ENCODE assay signal across 10 mouse cellular contexts in the genomic region with DNA sequence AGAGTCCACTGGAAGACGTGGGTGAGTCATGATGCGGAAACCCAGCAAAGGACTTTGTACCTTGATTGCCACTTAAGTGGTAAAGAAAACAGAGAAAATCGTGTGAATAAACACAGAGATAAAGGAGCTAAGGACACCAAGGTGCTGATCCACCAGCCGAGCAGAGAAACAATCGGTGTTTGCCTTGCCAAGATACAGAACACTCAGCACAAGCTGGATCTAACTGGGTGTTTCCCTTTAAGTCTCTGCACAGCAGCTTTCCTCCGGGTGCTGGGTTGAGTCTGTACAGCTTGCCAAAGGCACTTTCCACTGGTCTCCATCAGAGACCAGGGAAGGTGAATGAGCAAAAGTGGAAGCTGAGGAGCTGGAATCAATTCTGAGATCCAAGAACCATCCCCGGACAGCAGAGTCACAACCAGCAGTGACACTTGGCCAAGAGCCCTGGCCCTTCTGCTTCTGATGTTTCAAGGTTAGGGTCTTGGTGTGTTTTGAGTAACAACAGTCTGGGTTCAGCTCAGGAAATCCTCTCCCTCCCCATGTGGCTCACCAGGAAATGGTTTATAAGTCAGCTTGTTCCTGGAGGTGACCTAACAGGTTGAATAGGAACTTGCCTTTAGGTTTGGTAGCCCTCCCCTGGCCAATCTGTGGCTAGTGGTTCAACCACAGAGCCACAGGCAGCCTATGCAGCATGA.
DNase-seq lines count a peak whose midpoint lies in the region; ATAC-seq and TF ChIP-seq lines count a peak whose summit lies in the region.
"Had no signal": no experiment of that assay in that cellular context is flagged by ENCODE, and none has a peak within 500 bp of the region (broad histone marks: within the 10 kb centered on the region; RNA-seq: fewer than 3 reads in every experiment).

No protein-coding gene starts in this region.

- H3K27me3 ChIP-seq in intestine, embryonic 16.5 days (replicated peaks; ENCODE audit: control insufficient read depth, insufficient read depth, low read length), result no peaks in the 10 kb centered on the region
- H3K27me3 ChIP-seq in small intestine, adult 2 months (ENCODE audit: control insufficient read depth, insufficient read depth, low read length), result no peaks in the 10 kb centered on the region
- no peaks in the 10 kb centered on the region for H3K27me3 ChIP-seq in thymus, adult 2 months (ENCODE audit: control insufficient read depth, insufficient read depth, low read length)
- H3K27me3 ChIP-seq: embryonic facial prominence, embryonic 12.5 days had no signal

- WGBS in intestine, embryonic 16.5 days, result 33% methylated on average over 7 of the region's 7 CpGs
- 6% methylated on average over 7 of the region's 7 CpGs for WGBS in small intestine, adult 2 months
- WGBS in thymus, adult 2 months, result 15% methylated on average over 7 of the region's 7 CpGs

- peak overlapping the region; percentile 8; the same call in 1 of the 2 replicates for H3K4me3 ChIP-seq in intestine, embryonic 16.5 days (ENCODE audit: low read length)
- peak overlapping the region; percentile 34 for H3K4me3 ChIP-seq in small intestine, adult 2 months (ENCODE audit: low read depth, low read length)
- no peak overlapping the region for H3K4me3 ChIP-seq in thymus, adult 2 months (ENCODE audit: control insufficient read depth, insufficient read depth, low read length)
- H3K4me3 ChIP-seq: embryonic facial prominence, embryonic 12.5 days; hindbrain, embryonic 10.5 days had no signal

- peak; percentile 77 for ATAC-seq in intestine, embryonic 16.5 days

- H3K9me3 ChIP-seq in intestine, embryonic 16.5 days (ENCODE audit: control insufficient read depth, low read length), result no peaks in the 10 kb centered on the region
- H3K9me3 ChIP-seq: embryonic facial prominence, embryonic 12.5 days; hindbrain, embryonic 10.5 days had no signal

- DNase-seq in kidney, adult 18-20 months, result peak; percentile 32
- DNase-seq in kidney, adult 11 months, result no peak
- peak; percentile 45 to 73 for DNase-seq in heart, adult 18-20 months
- DNase-seq in thymus, adult 2 months, result no peak
- DNase-seq in testis, postnatal 10 days (ENCODE audit: low spot score), result no peak
- DNase-seq in embryo, embryonic 10 days (ENCODE audit: low spot score), result no peak

- peak overlapping the region; percentile 38; the same call in 1 of the 2 replicates for H3K9ac ChIP-seq in intestine, embryonic 16.5 days (ENCODE audit: low read depth, low read length)
- H3K9ac ChIP-seq: embryonic facial prominence, embryonic 12.5 days had no signal

- peak overlapping the region; percentile 94 for H3K27ac ChIP-seq in intestine, embryonic 16.5 days (ENCODE audit: low read length)
- peak overlapping the region; percentile 89 for H3K27ac ChIP-seq in small intestine, adult 2 months (ENCODE audit: insufficient read depth, low read depth, low read length)
- H3K27ac ChIP-seq in thymus, adult 2 months (ENCODE audit: control insufficient read depth, insufficient read depth, low read length), result no peak overlapping the region
- H3K27ac ChIP-seq: embryonic facial prominence, embryonic 12.5 days; hindbrain, embryonic 10.5 days had no signal

- peaks cover 49% of the 10 kb centered on the region for H3K4me1 ChIP-seq in intestine, embryonic 16.5 days (ENCODE audit: control insufficient read depth, insufficient read depth, low read length)
- peaks cover 26% of the 10 kb centered on the region for H3K4me1 ChIP-seq in small intestine, adult 2 months (ENCODE audit: control insufficient read depth, insufficient read depth, insufficient read length, low read length)
- H3K4me1 ChIP-seq in thymus, adult 2 months (replicated peaks; ENCODE audit: control insufficient read depth, insufficient read depth, low read length), result no peaks in the 10 kb centered on the region

- H3K4me2 ChIP-seq in intestine, embryonic 16.5 days (ENCODE audit: low read depth, low read length), result peak overlapping the region; percentile 37
- H3K4me2 ChIP-seq: embryonic facial prominence, embryonic 12.5 days had no signal

- no peaks in the 10 kb centered on the region for H3K36me3 ChIP-seq in intestine, embryonic 16.5 days (ENCODE audit: control insufficient read depth, insufficient read depth, low read length)
- no peaks in the 10 kb centered on the region for H3K36me3 ChIP-seq in small intestine, adult 2 months (ENCODE audit: control insufficient read depth, insufficient read depth, low read length)
- H3K36me3 ChIP-seq in thymus, adult 2 months (ENCODE audit: control insufficient read depth, insufficient read depth, low read length), result no peaks in the 10 kb centered on the region
- H3K36me3 ChIP-seq: embryonic facial prominence, embryonic 12.5 days; hindbrain, embryonic 10.5 days had no signal

- no peak for TF ChIP-seq POLR2A in small intestine, adult 2 months (IDR thresholded peaks at IDR 0.05; ENCODE audit: low read depth, low read length)
- no peak for TF ChIP-seq POLR2A in thymus, adult 2 months (IDR thresholded peaks at IDR 0.05; ENCODE audit: control insufficient read depth, extremely low read depth, insufficient read depth, low read length, poor library complexity)

- no peak for TF ChIP-seq CTCF in small intestine, adult 2 months (IDR thresholded peaks at IDR 0.05; ENCODE audit: extremely low read depth, insufficient read length, insufficient replicate concordance, low read depth, low read length)
- TF ChIP-seq CTCF in thymus, adult 2 months (IDR thresholded peaks at IDR 0.05; ENCODE audit: borderline replicate concordance, control insufficient read depth, extremely low read depth, insufficient read depth, low read length, poor library complexity), result no peak

Comparison
In these comparisons a context has a peak if more than half of its experiments do, and no peak if none do; other contexts are left out.
1. DNase-seq: peak in kidney, adult 18-20 months (single experiment) and heart, adult 18-20 months (2 of 2); none in kidney, adult 11 months (single experiment), thymus, adult 2 months (single experiment), testis, postnatal 10 days (single experiment) and embryo, embryonic 10 days (single experiment).